Mouse (Mus musculus): ENCODE measurements around the gene Card11.

DNA sequence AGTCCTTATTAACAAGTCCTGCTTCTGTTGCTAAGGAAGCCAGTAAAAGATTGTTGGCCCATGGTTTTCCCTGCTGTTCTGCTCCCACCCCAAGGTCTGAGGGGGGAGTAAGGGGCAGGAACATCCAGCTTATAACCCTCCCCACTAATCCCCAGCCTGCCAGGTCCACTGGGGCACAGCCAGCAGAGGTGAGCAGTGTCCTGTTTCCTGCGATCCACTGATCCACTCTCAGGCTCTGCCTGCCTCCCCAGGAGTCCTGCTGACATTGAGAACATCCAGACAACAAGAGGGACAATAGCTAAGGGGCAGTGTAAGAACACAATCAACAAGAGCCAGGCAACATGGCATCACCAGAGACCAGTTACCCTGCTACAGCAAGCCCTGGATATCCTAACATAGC is 173.6 kb downstream of the Card11 start:
- TF ChIP-seq CTCF (IDR thresholded peaks at IDR 0.05; ENCODE audit: extremely low read depth, insufficient read depth, low read length) (no peak), POLR2A (IDR thresholded peaks at IDR 0.05; ENCODE audit: extremely low read depth, insufficient read depth, low read length) (no peak)
